Comparison of ENCODE assay signal across 16 mouse cellular contexts in the genomic region with DNA sequence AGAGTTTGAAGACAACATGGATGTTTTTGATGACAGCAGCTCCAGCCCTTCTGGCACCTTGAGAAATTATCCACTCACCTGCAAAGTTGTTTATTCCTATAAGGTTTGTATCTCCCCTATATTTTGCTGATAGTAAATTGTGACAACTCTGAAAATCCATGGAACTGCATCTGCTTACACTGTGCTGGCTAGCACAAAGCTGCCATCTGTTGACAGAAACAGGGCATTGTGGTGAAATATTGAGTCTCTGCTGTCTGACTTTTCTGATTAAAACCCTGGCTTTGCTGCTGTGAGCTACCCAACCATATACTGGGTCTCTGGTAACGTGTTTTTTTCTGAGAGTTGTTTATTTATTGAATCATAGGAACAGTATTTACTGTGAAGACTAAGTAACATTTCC. TPM values are rescaled to one million over a fixed set of nuclear protein-coding genes. Genes with fewer than 3 reads are reported as not detected.
DNase-seq lines count a peak whose midpoint lies in the region; ATAC-seq and TF ChIP-seq lines count a peak whose summit lies in the region.
"Had no signal": no experiment of that assay in that cellular context is flagged by ENCODE, and none has a peak within 500 bp of the region (broad histone marks: within the 10 kb centered on the region; RNA-seq: fewer than 3 reads in every experiment).

No protein-coding gene starts in this region.

- peak; percentile 14 for DNase-seq in hindbrain, postnatal 0 days (ENCODE audit: low spot score)
- peak; percentile 14 for DNase-seq in lung, embryonic 14.5 days
- DNase-seq in lung, adult 18-20 months, result no peak
- DNase-seq in NIH3T3 (ENCODE audit: low read depth), result peak; percentile 57
- DNase-seq in liver, postnatal 0 days, result no peak
- DNase-seq: cerebellum, adult 2 months; heart, adult 18-20 months; kidney, adult 9 months; lung, postnatal 36 days; right cerebral cortex, postnatal 4 days; thymus, adult 18-20 months had no signal

- TF ChIP-seq CTCF in hindbrain, postnatal 0 days (IDR thresholded peaks at IDR 0.05; ENCODE audit: low read depth), result peak; percentile 60
- no peak for TF ChIP-seq CTCF in lung, embryonic 14.5 days (IDR thresholded peaks at IDR 0.05; ENCODE audit: low read depth)
- peak; percentile 42 for TF ChIP-seq CTCF in liver, postnatal 0 days (IDR thresholded peaks at IDR 0.05; ENCODE audit: low read depth)

- no peak overlapping the region for H3K27ac ChIP-seq in hindbrain, postnatal 0 days
- no peak overlapping the region for H3K27ac ChIP-seq in hindbrain, embryonic 16.5 days (ENCODE audit: low read depth, low read length)
- no peak overlapping the region for H3K27ac ChIP-seq in lung, embryonic 14.5 days (ENCODE audit: low read depth)
- H3K27ac ChIP-seq in liver, postnatal 0 days (ENCODE audit: low read depth), result no peak overlapping the region
- H3K27ac ChIP-seq: hindbrain, embryonic 14.5 days; limb, embryonic 13.5 days; midbrain, embryonic 15.5 days had no signal

- no peak overlapping the region for H3K9ac ChIP-seq in hindbrain, postnatal 0 days (replicated peaks; ENCODE audit: low read length)
- no peak overlapping the region for H3K9ac ChIP-seq in hindbrain, embryonic 16.5 days (ENCODE audit: low read depth, low read length)
- H3K9ac ChIP-seq in lung, embryonic 14.5 days, result no peak overlapping the region
- H3K9ac ChIP-seq in liver, postnatal 0 days (replicated peaks), result no peak overlapping the region
- H3K9ac ChIP-seq: hindbrain, embryonic 14.5 days; limb, embryonic 13.5 days; midbrain, embryonic 15.5 days had no signal

- 81% methylated on average over 1 of the region's 1 CpGs for WGBS in hindbrain, postnatal 0 days
- 83% methylated on average over 1 of the region's 1 CpGs for WGBS in hindbrain, embryonic 16.5 days
- 67% methylated on average over 1 of the region's 1 CpGs for WGBS in lung, embryonic 14.5 days
- WGBS in liver, postnatal 0 days (ENCODE audit: insufficient replicate concordance), result 71% methylated on average over 1 of the region's 1 CpGs

- ATAC-seq in hindbrain, postnatal 0 days, result no peak
- no peak for ATAC-seq in hindbrain, embryonic 16.5 days
- ATAC-seq in lung, embryonic 14.5 days (ENCODE audit: insufficient read depth), result no peak
- ATAC-seq in liver, postnatal 0 days, result no peak
- ATAC-seq in inflammation-experienced regulatory T-cells, adult 6 months, result no peak
- ATAC-seq: midbrain, embryonic 15.5 days had no signal

- no peaks in the 10 kb centered on the region for H3K4me1 ChIP-seq in hindbrain, postnatal 0 days (ENCODE audit: insufficient read depth, low read length)
- H3K4me1 ChIP-seq in hindbrain, embryonic 16.5 days (ENCODE audit: control insufficient read depth, insufficient read depth, low read depth, low read length), result no peaks in the 10 kb centered on the region
- H3K4me1 ChIP-seq in lung, embryonic 14.5 days (ENCODE audit: insufficient read depth), result no peaks in the 10 kb centered on the region
- no peaks in the 10 kb centered on the region for H3K4me1 ChIP-seq in liver, postnatal 0 days (ENCODE audit: insufficient read depth)
- H3K4me1 ChIP-seq: limb, embryonic 13.5 days; midbrain, embryonic 15.5 days had no signal

- H3K27me3 ChIP-seq in hindbrain, postnatal 0 days (ENCODE audit: insufficient read depth, low read length), result no peaks in the 10 kb centered on the region
- H3K27me3 ChIP-seq in hindbrain, embryonic 16.5 days (replicated peaks; ENCODE audit: control insufficient read depth, insufficient read depth, low read length), result no peaks in the 10 kb centered on the region
- no peaks in the 10 kb centered on the region for H3K27me3 ChIP-seq in lung, embryonic 14.5 days (ENCODE audit: insufficient read depth, low read length)
- no peaks in the 10 kb centered on the region for H3K27me3 ChIP-seq in liver, postnatal 0 days (ENCODE audit: insufficient read depth, low read length)
- H3K27me3 ChIP-seq: limb, embryonic 13.5 days; midbrain, embryonic 15.5 days had no signal

- TF ChIP-seq EP300 in liver, postnatal 0 days (IDR thresholded peaks at IDR 0.05; ENCODE audit: low read depth), result no peak

- no peak overlapping the region for H3K4me3 ChIP-seq in hindbrain, postnatal 0 days (ENCODE audit: low read length)
- no peak overlapping the region for H3K4me3 ChIP-seq in hindbrain, embryonic 16.5 days (ENCODE audit: low read length)
- no peak overlapping the region for H3K4me3 ChIP-seq in lung, embryonic 14.5 days (ENCODE audit: low read depth, low read length)
- no peak overlapping the region for H3K4me3 ChIP-seq in liver, postnatal 0 days (ENCODE audit: low read depth, low read length)
- H3K4me3 ChIP-seq: limb, embryonic 13.5 days; midbrain, embryonic 15.5 days had no signal

- peaks cover 21% of the 10 kb centered on the region; the same call in 1 of the 2 replicates for H3K36me3 ChIP-seq in hindbrain, postnatal 0 days (ENCODE audit: insufficient read depth, low read length)
- peaks cover 13% of the 10 kb centered on the region for H3K36me3 ChIP-seq in hindbrain, embryonic 16.5 days (ENCODE audit: control insufficient read depth, insufficient read depth, low read length)
- H3K36me3 ChIP-seq in lung, embryonic 14.5 days (ENCODE audit: insufficient read depth), result peaks cover 41% of the 10 kb centered on the region
- peaks cover 26% of the 10 kb centered on the region for H3K36me3 ChIP-seq in liver, postnatal 0 days (replicated peaks; ENCODE audit: insufficient read depth, low read length)

- no peak overlapping the region for H3K4me2 ChIP-seq in hindbrain, postnatal 0 days (ENCODE audit: low read depth, low read length)
- H3K4me2 ChIP-seq in hindbrain, embryonic 16.5 days (ENCODE audit: low read length), result no peak overlapping the region
- no peak overlapping the region for H3K4me2 ChIP-seq in lung, embryonic 14.5 days
- no peak overlapping the region for H3K4me2 ChIP-seq in liver, postnatal 0 days (ENCODE audit: low read depth, low read length)
- H3K4me2 ChIP-seq: hindbrain, embryonic 14.5 days; limb, embryonic 13.5 days; midbrain, embryonic 15.5 days had no signal

- H3K9me3 ChIP-seq in hindbrain, postnatal 0 days (ENCODE audit: low read length), result no peaks in the 10 kb centered on the region
- H3K9me3 ChIP-seq in hindbrain, embryonic 16.5 days (ENCODE audit: control insufficient read depth, low read length), result no peaks in the 10 kb centered on the region
- no peaks in the 10 kb centered on the region for H3K9me3 ChIP-seq in lung, embryonic 14.5 days (ENCODE audit: low read depth, low read length)
- H3K9me3 ChIP-seq in liver, postnatal 0 days (ENCODE audit: low read length), result no peaks in the 10 kb centered on the region
- H3K9me3 ChIP-seq: limb, embryonic 13.5 days; midbrain, embryonic 15.5 days had no signal

RNA-seq across cellular contexts. Expression of a gene that starts 30.4 kb away (rescaled TPM):
- 16.9 and 49.3 TPM in 2 replicates for total RNA-seq in hindbrain, postnatal 0 days (2014; rRNA removed)
- polyA plus RNA-seq in hindbrain, postnatal 0 days (2015; fragmentation: Nextera tagmentation; extraction: Ambion mirVana), result 18.8 and 20.6 TPM in 2 replicates
- 33.5 and 34.0 TPM in 2 replicates for polyA plus RNA-seq in hindbrain, embryonic 16.5 days (2015; fragmentation: Nextera tagmentation; extraction: Ambion mirVana)
- 13.2 and 14.6 TPM in 2 replicates for polyA plus RNA-seq in lung, embryonic 14.5 days (2014; fragmentation: Nextera tagmentation; extraction: Ambion mirVana)
- 4.9 and 5.3 TPM in 2 replicates for polyA plus RNA-seq in liver, postnatal 0 days (2015; fragmentation: Nextera tagmentation; extraction: Ambion mirVana)
- polyA plus RNA-seq in inflammation-experienced regulatory T-cells, adult 6 months (2017; shearing (Covaris generic)), result 10 to 100 TPM; 39.3 to 53.6 (median 44.9) TPM

RNA-seq across cellular contexts. Expression of a gene that starts 45.3 kb away (rescaled TPM):
- total RNA-seq in hindbrain, postnatal 0 days (2014; rRNA removed), result 39.3 and 53.4 TPM in 2 replicates
- polyA plus RNA-seq in hindbrain, postnatal 0 days (2015; fragmentation: Nextera tagmentation; extraction: Ambion mirVana), result 17.2 and 20.1 TPM in 2 replicates
- 11.9 and 13.8 TPM in 2 replicates for polyA plus RNA-seq in hindbrain, embryonic 16.5 days (2015; fragmentation: Nextera tagmentation; extraction: Ambion mirVana)
- polyA plus RNA-seq in lung, embryonic 14.5 days (2014; fragmentation: Nextera tagmentation; extraction: Ambion mirVana), result 35.4 and 38.0 TPM in 2 replicates
- 361 and 384 TPM in 2 replicates for polyA plus RNA-seq in liver, postnatal 0 days (2015; fragmentation: Nextera tagmentation; extraction: Ambion mirVana)
- polyA plus RNA-seq in inflammation-experienced regulatory T-cells, adult 6 months (2017; shearing (Covaris generic)), result 1 to 10 TPM; 1.7 to 5.6 (median 2.0) TPM

Comparison
In these comparisons a context has a peak if more than half of its experiments do, and no peak if none do; other contexts are left out.
1. DNase-seq: peak in hindbrain, postnatal 0 days (single experiment), lung, embryonic 14.5 days (single experiment) and NIH3T3 (single experiment); none in lung, adult 18-20 months (0 of 2) and liver, postnatal 0 days (single experiment).